Mouse (Mus musculus) embryonic facial prominence, embryonic 14.5 days (tissue): ENCODE data around the gene Lin28b. TPM values are rescaled to one million over a fixed set of nuclear protein-coding genes. Genes with fewer than 3 reads are reported as not detected.

Source experiments
- ATAC-seq: fragments of 200-750 bp; cut with Nextera tagmentation; 2 replicates; pipeline ENCODE4 v1.8.0; 2017; ENCODE audit warnings: low read depth, moderate number of reproducible peaks, moderate TSS enrichment
- DNase-seq: peaks from one replicate; pipeline ENCODE4 v3.0.0-alpha.2; 2015; ENCODE audit warnings: low spot score
- H3K27ac ChIP-seq: fragments of 300-500 bp; sonication (generic); replicated peaks from 2 replicates; pipeline ENCODE4 v1.5.1; 2014; ENCODE audit warnings: low read depth, mild to moderate bottlenecking, low read length, moderate library complexity
- H3K27me3 ChIP-seq: fragments of 300-500 bp; sonication (generic); replicated peaks from 2 replicates; pipeline ENCODE4 v1.6.1; 2014; ENCODE audit warnings: low read length; ENCODE audit not compliant: control insufficient read depth, insufficient read depth
- H3K36me3 ChIP-seq: fragments of 300-500 bp; sonication (generic); 2 replicates; pipeline ENCODE4 v1.6.1; 2014; ENCODE audit warnings: low read length, mixed read lengths; ENCODE audit not compliant: control insufficient read depth, insufficient read depth
- H3K4me1 ChIP-seq: fragments of 300-500 bp; sonication (generic); 2 replicates; pipeline ENCODE4 v1.6.1; 2014; ENCODE audit warnings: antibody characterized with exemption, low read length; ENCODE audit not compliant: control insufficient read depth, insufficient read depth
- H3K4me2 ChIP-seq: fragments of 300-500 bp; sonication (generic); 2 replicates; pipeline ENCODE4 v1.6.1; 2014; ENCODE audit warnings: low read depth, mild to moderate bottlenecking, low read length, moderate library complexity, mixed read lengths
- H3K4me3 ChIP-seq: fragments of 300-500 bp; sonication (generic); 2 replicates; pipeline ENCODE4 v1.5.1; 2014; ENCODE audit warnings: low read depth, mild to moderate bottlenecking, low read length
- H3K9ac ChIP-seq: fragments of 300-500 bp; sonication (generic); 2 replicates; pipeline ENCODE4 v1.6.1; 2014; ENCODE audit warnings: low read depth, mild to moderate bottlenecking, low read length, moderate library complexity, mixed read lengths
- H3K9me3 ChIP-seq: fragments of 300-500 bp; sonication (generic); 2 replicates; pipeline ENCODE4 v1.6.1; 2016; ENCODE audit warnings: low read length; ENCODE audit not compliant: control insufficient read depth
- WGBS: fragments of 180-500 bp; shearing (Covaris S2); extraction: QIAGEN DNeasy Blood & Tissue Kit; methylation state at CpG from one replicate; pipeline ENCODE4 v1.1.7; 2014; 5-methylcytosine and 5-hydroxymethylcytosine counted together
- polyA plus RNA-seq: library from polyadenylated mRNA; unstranded; fragments of >200 nt; fragmentation: Nextera tagmentation; extraction: Ambion mirVana; gene quantifications from 2 replicates; pipeline ENCODE4 v1.2.1, GENCODE M21; 2014

Lin28b gene
- polyA plus RNA-seq, result 0.57 and 0.92 TPM in 2 replicates

DNA sequence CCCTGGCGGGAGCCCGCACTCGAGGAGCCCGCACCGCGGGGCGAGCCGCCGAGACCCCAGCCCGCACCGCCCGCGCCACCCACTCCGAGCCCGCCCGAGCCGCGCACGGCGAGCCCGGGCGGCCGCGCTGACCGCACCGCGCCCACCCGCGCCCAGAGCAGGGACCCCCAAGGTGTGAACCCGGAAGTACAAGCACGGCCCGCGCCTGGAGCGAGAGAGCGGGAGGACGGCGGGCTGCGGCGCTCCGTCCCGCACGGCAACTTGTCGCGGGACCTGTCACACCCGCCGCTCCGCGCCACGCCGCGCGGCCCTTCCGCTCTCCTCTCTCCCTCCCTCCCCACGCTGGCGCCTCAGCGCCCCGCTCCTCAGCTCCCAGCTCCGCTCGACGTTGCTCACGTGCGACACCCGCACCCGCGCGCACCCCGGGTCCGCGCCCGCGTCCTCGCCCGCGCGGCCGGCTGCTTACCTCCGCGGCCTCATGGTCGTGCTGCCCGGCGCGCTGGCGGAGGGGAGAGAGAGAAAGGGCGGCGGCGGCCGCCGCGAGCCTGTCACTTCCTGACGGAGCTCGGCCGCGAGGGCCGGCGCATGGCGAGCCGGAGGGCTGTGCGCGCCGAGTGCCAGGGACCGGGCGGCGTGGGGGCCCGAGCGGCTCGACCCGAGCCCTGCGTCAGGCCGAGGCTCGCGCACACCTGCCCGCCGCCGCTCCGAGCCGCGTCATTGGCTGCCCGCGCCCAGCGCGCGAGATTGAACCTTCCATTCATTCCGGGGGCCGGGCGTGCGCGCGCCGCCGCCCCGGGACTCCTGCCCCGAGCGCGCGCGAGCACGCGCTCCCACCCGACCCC lies at the start of gene Lin28b:
TSS of gene Lin28b (minus strand) at position 635 of the 842 bp plus-strand sequence.
- DNase-seq, result peak; percentile 53

DNA sequence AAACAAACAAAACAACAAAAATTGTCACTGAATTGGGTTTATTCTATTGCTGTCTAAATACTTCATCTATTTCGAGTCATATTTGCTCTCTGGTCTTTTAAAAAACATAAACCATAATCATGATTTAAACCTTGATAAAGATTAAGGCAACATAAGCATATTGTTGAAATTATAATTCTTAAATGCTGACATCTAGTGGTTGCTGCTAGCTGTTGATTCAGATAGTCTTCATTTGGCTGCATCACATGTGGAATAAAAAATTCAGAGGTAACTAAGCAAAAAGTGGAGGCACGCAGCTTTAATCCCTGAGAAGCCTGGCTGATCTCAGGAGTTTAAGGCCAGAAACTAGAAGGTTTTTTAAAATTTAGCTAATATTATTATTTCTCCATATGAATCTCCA lies 25.6 kb upstream of the Lin28b start:
- Histone ChIP-seq H3K36me3 (no peaks in the 10 kb centered on the region), H3K4me3 (no peak overlapping the region), H3K27ac (no peak overlapping the region), H3K27me3 (no peaks in the 10 kb centered on the region), H3K4me1 (no peaks in the 10 kb centered on the region), H3K4me2 (no peak overlapping the region), H3K9me3 (no peaks in the 10 kb centered on the region), H3K9ac (no peak overlapping the region)
- 46% methylated on average over 2 of the region's 2 CpGs for WGBS
- ATAC-seq, result no peak
- peak; percentile 11 for DNase-seq

More for the DNA sequence above, at the start of gene Lin28b:
- peaks cover 32% of the 10 kb centered on the region for H3K27me3 ChIP-seq
- H3K4me2 ChIP-seq, result peak within 1 kb of the TSS; percentile 99
- no peaks in the 10 kb centered on the region for H3K36me3 ChIP-seq
- WGBS, result under 1% methylated on average over 29 of the region's 139 CpGs
- H3K9ac ChIP-seq, result peak within 1 kb of the TSS; percentile 48
- H3K4me3 ChIP-seq, result peak within 1 kb of the TSS; percentile 68
- no peaks in the 10 kb centered on the region for H3K9me3 ChIP-seq
- no peak within 1 kb of the TSS for H3K27ac ChIP-seq
- ATAC-seq, result peak; percentile 95
- H3K4me1 ChIP-seq, result 0 out of 2 replicates have a peak, but pooled peaks cover 9% of the 10 kb centered on the region

DNA sequence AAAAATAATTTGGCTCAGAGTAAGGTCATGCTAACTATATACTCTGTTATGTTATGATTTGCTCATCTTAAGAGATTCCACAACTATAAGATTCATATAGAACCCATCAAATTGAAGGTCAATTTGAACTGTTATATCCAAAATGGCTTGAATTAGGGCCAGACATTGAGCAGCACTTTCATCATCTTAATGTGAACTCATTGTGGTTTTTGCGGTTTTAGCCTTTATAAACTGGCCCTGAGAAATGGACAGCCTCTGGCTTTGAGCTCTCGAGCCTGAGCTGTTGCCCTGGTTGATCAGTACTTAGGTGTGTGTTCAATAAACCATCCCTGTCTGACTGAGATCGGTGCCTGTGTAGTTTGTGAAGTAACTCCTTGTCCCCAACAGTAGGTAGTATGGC lies 24.5 kb upstream of the Lin28b start:
- DNase-seq (no peak), ATAC-seq (no peak)
- Histone ChIP-seq H3K9ac (no peak overlapping the region), H3K36me3 (no peaks in the 10 kb centered on the region), H3K27ac (no peak overlapping the region), H3K4me3 (no peak overlapping the region), H3K27me3 (no peaks in the 10 kb centered on the region), H3K4me2 (no peak overlapping the region), H3K9me3 (no peaks in the 10 kb centered on the region), H3K4me1 (no peaks in the 10 kb centered on the region)
- WGBS, result 81% methylated on average over 3 of the region's 3 CpGs

DNA sequence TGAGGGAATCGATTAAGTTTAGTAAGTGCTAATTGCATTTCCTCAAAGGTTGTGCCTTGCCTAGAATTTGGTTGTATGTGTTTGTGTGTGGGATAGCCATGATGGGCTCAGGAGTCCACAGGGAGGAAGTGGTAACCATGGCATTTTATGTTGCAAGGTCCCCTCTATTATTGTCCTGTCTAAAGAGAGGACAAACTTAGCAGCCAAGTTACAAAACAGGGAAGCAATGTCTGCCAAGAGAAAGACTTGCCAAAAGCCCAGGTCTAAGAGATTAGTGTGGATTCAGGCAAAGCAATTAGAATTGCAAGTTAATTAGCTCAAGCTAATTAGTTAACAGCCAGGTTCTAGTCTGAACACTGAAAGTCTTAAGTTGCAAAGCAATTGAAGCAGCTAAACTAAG lies 14.1 kb upstream of the Lin28b start:
- H3K36me3 ChIP-seq, result no peaks in the 10 kb centered on the region
- DNase-seq (no peak), ATAC-seq (no peak)
- no peak overlapping the region for H3K9ac ChIP-seq
- H3K4me1 ChIP-seq, result no peaks in the 10 kb centered on the region
- H3K4me3 ChIP-seq, result no peak overlapping the region
- 80% methylated on average over 1 of the region's 1 CpGs for WGBS
- H3K27me3 ChIP-seq, result no peaks in the 10 kb centered on the region
- no peaks in the 10 kb centered on the region for H3K9me3 ChIP-seq
- no peak overlapping the region for H3K4me2 ChIP-seq
- no peak overlapping the region for H3K27ac ChIP-seq

DNA sequence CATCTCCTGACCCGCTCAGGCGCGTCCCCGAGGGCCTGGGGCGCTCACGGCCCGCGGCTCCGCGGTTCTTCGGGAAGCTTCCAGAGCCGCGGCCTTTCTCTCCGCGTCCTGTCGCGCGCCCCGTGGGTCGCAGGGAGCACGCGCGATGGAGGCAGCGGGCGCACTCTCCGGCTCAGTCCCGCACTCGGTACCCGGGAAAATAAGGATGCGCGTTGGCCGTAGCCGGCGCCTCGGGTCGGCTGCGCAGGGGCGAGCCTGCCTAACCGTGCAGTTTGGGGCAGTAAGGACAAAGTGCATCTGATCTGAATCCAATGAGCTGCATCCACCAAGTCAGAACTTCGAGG lies 380 bp upstream of the Lin28b start:
- Histone ChIP-seq H3K27ac (no peak overlapping the region), H3K4me2 (peak overlapping the region; percentile 99), H3K9me3 (no peaks in the 10 kb centered on the region), H3K9ac (peak overlapping the region; percentile 48), H3K36me3 (no peaks in the 10 kb centered on the region), H3K4me3 (peak overlapping the region; percentile 68), H3K27me3 (peaks cover 32% of the 10 kb centered on the region), H3K4me1 (0 out of 2 replicates have a peak, but pooled peaks cover 9% of the 10 kb centered on the region)
- ATAC-seq (no peak), DNase-seq (no peak)
- WGBS, result 1% methylated on average over 18 of the region's 40 CpGs

DNA sequence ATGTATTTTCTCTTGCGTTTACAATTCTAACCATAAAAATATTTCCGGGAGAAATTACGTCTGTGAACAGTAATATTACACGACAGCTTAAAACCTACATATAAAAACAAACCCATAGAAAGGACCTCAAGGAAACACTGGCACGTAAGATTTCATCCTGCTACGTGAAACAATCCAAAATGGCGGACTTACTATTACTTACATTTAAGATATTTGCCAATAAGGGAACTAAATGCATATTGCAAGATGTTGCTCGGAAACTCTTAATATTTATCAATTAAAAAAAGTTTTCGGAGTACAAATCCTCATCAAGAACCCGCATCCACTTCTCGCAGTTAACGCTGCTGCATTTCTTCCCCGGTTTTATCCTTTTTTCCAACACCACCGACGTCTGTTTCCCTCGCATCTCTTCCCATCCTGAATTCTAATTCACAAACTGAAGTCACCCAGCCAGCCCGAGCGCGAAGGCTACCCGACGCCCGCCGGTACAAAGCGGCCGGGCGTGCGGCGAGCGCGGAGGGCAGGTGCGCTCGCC lies 902 bp downstream of the Lin28b start:
- ATAC-seq, result no peak; the same call in 1 of the 2 replicates
- H3K9me3 ChIP-seq, result no peaks in the 10 kb centered on the region
- no peak overlapping the region for H3K27ac ChIP-seq
- peak; percentile 28 for DNase-seq
- peak overlapping the region; percentile 99 for H3K4me2 ChIP-seq
- 0 out of 2 replicates have a peak overlapping the region, but pooled peaks have one; percentile 48 for H3K9ac ChIP-seq
- under 1% methylated on average over 32 of the region's 32 CpGs for WGBS
- H3K27me3 ChIP-seq, result peaks cover 32% of the 10 kb centered on the region
- 0 out of 2 replicates have a peak, but pooled peaks cover 9% of the 10 kb centered on the region for H3K4me1 ChIP-seq
- peak overlapping the region; percentile 68 for H3K4me3 ChIP-seq
- no peaks in the 10 kb centered on the region for H3K36me3 ChIP-seq

DNA sequence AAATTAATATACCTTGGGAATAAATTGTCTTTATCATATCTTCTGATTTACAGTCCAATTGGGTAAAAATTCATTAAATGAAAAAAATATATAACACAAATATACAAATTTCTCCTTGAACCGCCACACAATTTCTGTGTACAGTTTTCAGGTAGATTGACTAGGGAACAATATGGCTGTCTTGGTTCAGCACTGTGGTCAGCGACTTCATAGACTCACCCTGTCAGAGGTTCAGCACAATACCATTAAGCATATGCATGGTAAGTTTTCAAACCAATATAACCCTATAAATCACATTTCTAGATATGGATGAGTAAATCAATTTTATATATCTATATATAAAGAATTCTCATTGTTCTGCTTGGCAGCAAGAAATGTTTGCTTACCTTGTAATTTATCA lies 3.0 kb downstream of the Lin28b start:
- Histone ChIP-seq H3K27ac (no peak overlapping the region), H3K4me1 (0 out of 2 replicates have a peak, but pooled peaks cover 9% of the 10 kb centered on the region), H3K9ac (no peak overlapping the region), H3K27me3 (peaks cover 26% of the 10 kb centered on the region), H3K4me3 (no peak overlapping the region), H3K4me2 (no peak overlapping the region), H3K36me3 (no peaks in the 10 kb centered on the region), H3K9me3 (no peaks in the 10 kb centered on the region)
- 43% methylated on average over 2 of the region's 2 CpGs for WGBS
- DNase-seq (peak; percentile 67), ATAC-seq (no peak)

DNA sequence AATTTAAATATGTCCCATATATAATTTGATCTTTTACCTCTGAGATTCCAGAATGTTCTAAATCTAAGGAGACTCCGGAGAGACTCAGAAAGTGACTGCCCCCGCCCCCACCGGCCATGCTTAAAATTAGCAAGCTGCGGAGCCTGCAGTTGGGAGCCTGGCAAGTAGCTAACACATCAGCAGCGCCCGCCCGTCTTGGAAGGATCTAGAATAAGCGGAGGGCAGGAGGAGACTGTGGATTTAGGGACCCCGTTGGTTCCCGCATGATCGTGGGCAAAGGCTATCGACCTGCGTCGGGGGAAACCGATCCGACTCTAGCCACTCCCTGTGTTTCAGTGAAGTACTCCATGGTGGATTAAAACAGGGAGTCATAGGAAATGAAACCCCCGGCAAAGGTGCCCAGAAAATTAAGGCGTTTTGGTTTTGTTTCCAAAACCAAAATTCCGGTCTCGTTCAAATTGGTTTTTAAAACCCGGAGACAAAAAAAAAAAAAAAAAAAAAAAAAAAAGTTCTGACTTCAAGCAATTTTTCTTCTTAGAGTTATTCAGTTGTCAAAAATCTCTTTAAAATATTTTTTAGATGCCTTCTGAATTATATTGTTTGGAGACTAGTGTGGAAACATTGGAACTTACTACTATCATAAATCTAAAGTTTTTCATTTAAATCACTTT lies 12.4 kb downstream of the Lin28b start:
- Histone ChIP-seq H3K4me1 (no peaks in the 10 kb centered on the region; the same call in 1 of the 2 replicates), H3K9me3 (no peaks in the 10 kb centered on the region), H3K9ac (no peak overlapping the region), H3K36me3 (no peaks in the 10 kb centered on the region), H3K27me3 (peaks cover 28% of the 10 kb centered on the region), H3K4me3 (peak overlapping the region; percentile 28), H3K4me2 (peak overlapping the region; percentile 52), H3K27ac (no peak overlapping the region)
- ATAC-seq (no peak), DNase-seq (peak; percentile 11)
- 1% methylated on average over 21 of the region's 21 CpGs for WGBS
